Mouse (Mus musculus) G1E (cell line): ENCODE results near the gene Prokr2. TPM values are rescaled to one million over a fixed set of nuclear protein-coding genes. Genes with fewer than 3 reads are reported as not detected.

ENCODE experiments used
- ATAC-seq: 2 replicates; pipeline ENCODE4 v1.8.0; 2016; ENCODE audit warnings: mild to moderate bottlenecking; ENCODE audit not compliant: insufficient number of reproducible peaks, poor library complexity, low FRiP score, severe bottlenecking; ENCODE audit errors: extremely low read depth
- DNase-seq: peaks from one replicate; pipeline ENCODE4 v3.0.0; 2012; ENCODE audit warnings: low spot score
- H3K27me3 ChIP-seq: 2 replicates; pipeline ENCODE4 v1.6.1; 2012; ENCODE audit warnings: mild to moderate bottlenecking, low read length, inconsistent platforms; ENCODE audit not compliant: insufficient read depth
- H3K36me3 ChIP-seq: replicated peaks from 2 replicates; pipeline ENCODE3; 2012; ENCODE audit warnings: mild to moderate bottlenecking, inconsistent platforms
- H3K4me1 ChIP-seq: 2 replicates; pipeline ENCODE4 v1.6.1; 2012; ENCODE audit warnings: low read depth, low read length, inconsistent platforms, mixed read lengths; ENCODE audit not compliant: insufficient read depth
- H3K4me3 ChIP-seq: 2 replicates; pipeline ENCODE4 v1.5.1; 2012; ENCODE audit warnings: low read depth, mild to moderate bottlenecking, inconsistent platforms, low read length, moderate library complexity, mixed read lengths
- H3K9me3 ChIP-seq: replicated peaks from 2 replicates; pipeline ENCODE4 v1.6.1; 2012; ENCODE audit warnings: inconsistent platforms
- CTCF ChIP-seq: IDR thresholded peaks from 2 replicates; pipeline ENCODE4 v1.5.1; 2012; ENCODE audit warnings: low read depth, low read length, inconsistent platforms, mixed read lengths
- GATA1 ChIP-seq: IDR thresholded peaks from 2 replicates; pipeline ENCODE4 v1.6.1; 2012; ENCODE audit warnings: borderline replicate concordance, low read length, inconsistent platforms, mixed read lengths
- GATA2 ChIP-seq: IDR thresholded peaks from 2 replicates; pipeline ENCODE4 v1.6.1; 2012; ENCODE audit warnings: low read depth, low read length, inconsistent platforms, borderline replicate concordance
- POLR2AphosphoS5 ChIP-seq: IDR thresholded peaks from 2 replicates; pipeline ENCODE4 v1.6.1; 2012; ENCODE audit warnings: low read depth, low read length, inconsistent platforms; ENCODE audit not compliant: insufficient replicate concordance
- TAL1 ChIP-seq: conservative IDR thresholded peaks from 2 replicates; pipeline ENCODE4 v1.6.1; 2012; ENCODE audit warnings: low read depth, low read length, inconsistent platforms, mixed read lengths
- polyA plus RNA-seq: library from polyadenylated mRNA; stranded (reverse); fragments of >175 nt; gene quantifications from 2 replicates; pipeline ENCODE4 v1.2.3, GENCODE M21; 2012
- total RNA-seq, 2 experiments: library from RNA; stranded (forward) in 1 of 2; stranded (reverse) in 1 of 2; fragments of 200-1000 nt in 1 of 2; fragments of >200 nt in 1 of 2; fragmentation: Nextera tagmentation in 1 of 2; gene quantifications; 2 replicates each; pipeline ENCODE4 v1.2.3; 2014 to 2017

The Prokr2 gene
- total and polyA plus RNA-seq, 3 experiments = 0.22 TPM; not detected in 2

GRCm38 (mm10) chr2:132308829-132309228, 76.4 kb downstream of the Prokr2 start:
- Histone ChIP-seq H3K36me3 (peaks cover 81% of the 10 kb centered on the region), H3K27me3 (no peaks in the 10 kb centered on the region), H3K9me3 (no peaks in the 10 kb centered on the region), H3K4me1 (peaks cover 34% of the 10 kb centered on the region), H3K4me3 (no peak overlapping the region)
- TF ChIP-seq GATA1 (no peak), POLR2AphosphoS5 (no peak), TAL1 (no peak), GATA2 (no peak), CTCF (no peak)
- DNase-seq = no peak
- ATAC-seq = no peak

GRCm38 (mm10) chr2:132307213-132307843, 77.9 kb downstream of the Prokr2 start:
- peaks cover 96% of the 10 kb centered on the region for H3K36me3 ChIP-seq
- H3K4me3 ChIP-seq = no peak overlapping the region
- DNase-seq (no peak), ATAC-seq (no peak)
- TF ChIP-seq GATA2 (no peak), POLR2AphosphoS5 (no peak), TAL1 (no peak), GATA1 (no peak), CTCF (no peak)
- no peaks in the 10 kb centered on the region for H3K27me3 ChIP-seq
- peaks cover 34% of the 10 kb centered on the region for H3K4me1 ChIP-seq
- no peaks in the 10 kb centered on the region for H3K9me3 ChIP-seq

GRCm38 (mm10) chr2:132305988-132306387, 79.3 kb downstream of the Prokr2 start:
- peak; percentile 28 for DNase-seq
- Histone ChIP-seq H3K4me1 (peaks cover 34% of the 10 kb centered on the region), H3K27me3 (no peaks in the 10 kb centered on the region), H3K4me3 (no peak overlapping the region), H3K9me3 (no peaks in the 10 kb centered on the region), H3K36me3 (peaks cover 98% of the 10 kb centered on the region)
- ATAC-seq = 0 out of 2 replicates have a peak, but pooled peaks have one; percentile 15
- TF ChIP-seq GATA1 (no peak), CTCF (peak; percentile 30; the same call in 1 of the 2 replicates)

- H3K36me3 ChIP-seq = peaks cover 96% of the 10 kb centered on the region
- no peak overlapping the region for H3K4me3 ChIP-seq
- peaks cover 34% of the 10 kb centered on the region for H3K4me1 ChIP-seq
- ATAC-seq (no peak), DNase-seq (no peak)
- no peaks in the 10 kb centered on the region for H3K9me3 ChIP-seq
- TF ChIP-seq GATA2 (no peak), POLR2AphosphoS5 (no peak), CTCF (no peak), GATA1 (no peak), TAL1 (no peak)
- H3K27me3 ChIP-seq = no peaks in the 10 kb centered on the region
These were observed 80.1 kb downstream of the Prokr2 start for GRCm38 (mm10) chr2:132305165-132305564.

- TF ChIP-seq TAL1 (no peak), GATA1 (no peak), CTCF (no peak), POLR2AphosphoS5 (no peak), GATA2 (no peak)
- H3K36me3 ChIP-seq = peaks cover 96% of the 10 kb centered on the region
- H3K27me3 ChIP-seq = no peaks in the 10 kb centered on the region
- DNase-seq (no peak), ATAC-seq (no peak)
- 0 out of 2 replicates have a peak, but pooled peaks cover 3% of the 10 kb centered on the region for H3K9me3 ChIP-seq
- H3K4me1 ChIP-seq = peaks cover 16% of the 10 kb centered on the region
- H3K4me3 ChIP-seq = no peak overlapping the region
These were observed 83.8 kb downstream of the Prokr2 start for GRCm38 (mm10) chr2:132301436-132301835.

GRCm38 (mm10) chr2:132298250-132298649, 87.0 kb downstream of the Prokr2 start:
- H3K27me3 ChIP-seq = no peaks in the 10 kb centered on the region
- H3K4me3 ChIP-seq = no peak overlapping the region
- DNase-seq (no peak), ATAC-seq (no peak)
- 0 out of 2 replicates have a peak, but pooled peaks cover 3% of the 10 kb centered on the region for H3K9me3 ChIP-seq
- peaks cover 8% of the 10 kb centered on the region for H3K4me1 ChIP-seq
- TF ChIP-seq GATA1 (no peak), TAL1 (no peak), CTCF (no peak), POLR2AphosphoS5 (no peak), GATA2 (no peak)
- peaks cover 97% of the 10 kb centered on the region for H3K36me3 ChIP-seq
